Mouse (Mus musculus) embryonic facial prominence, embryonic 10.5 days (tissue): Measurements from ENCODE around the gene Pitpnm3. TPM values are rescaled to one million over a fixed set of nuclear protein-coding genes. Genes with fewer than 3 reads are reported as not detected.

Experiments used
- DNase-seq: peaks from one replicate; pipeline ENCODE4 v3.0.0-alpha.2; 2017; ENCODE audit warnings: low spot score
- H3K27ac ChIP-seq: fragments of 300-500 bp; sonication (generic); replicated peaks from 2 replicates; pipeline ENCODE4 v1.5.1; 2016; ENCODE audit warnings: mild to moderate bottlenecking
- H3K27me3 ChIP-seq: fragments of 300-500 bp; sonication (generic); replicated peaks from 2 replicates; pipeline ENCODE4 v1.6.1; 2016; ENCODE audit warnings: low read depth, mild to moderate bottlenecking; ENCODE audit not compliant: poor library complexity, severe bottlenecking
- H3K36me3 ChIP-seq: fragments of 300-500 bp; sonication (generic); replicated peaks from 2 replicates; pipeline ENCODE4 v1.6.1; 2016; ENCODE audit warnings: mild to moderate bottlenecking, moderate library complexity
- H3K4me1 ChIP-seq: fragments of 300-500 bp; sonication (generic); 2 replicates; pipeline ENCODE4 v1.6.1; 2016
- H3K4me3 ChIP-seq: fragments of 300-500 bp; sonication (generic); 2 replicates; pipeline ENCODE4 v1.5.1; 2016; ENCODE audit warnings: mild to moderate bottlenecking, moderate library complexity
- H3K9me3 ChIP-seq: fragments of 300-500 bp; sonication (generic); 2 replicates; pipeline ENCODE4 v1.6.1; 2016; ENCODE audit warnings: mild to moderate bottlenecking
- WGBS: fragments of 180-500 bp; shearing (Covaris S2); methylation state at CpG from one replicate; pipeline ENCODE4 v1.1.7; 2016; 5-methylcytosine and 5-hydroxymethylcytosine counted together
- polyA plus RNA-seq: library from polyadenylated mRNA; unstranded; fragments of >200 nt; fragmentation: Nextera tagmentation; extraction: Ambion mirVana; gene quantifications from 2 replicates; pipeline ENCODE4 v1.2.1, GENCODE M21; 2016

Pitpnm3 gene
- polyA plus RNA-seq, 1 experiment from 2014 or later = 0.24 TPM

GRCm38 (mm10) chr11:72078647-72079046, 56.9 kb downstream of the Pitpnm3 start:
- DNase-seq = no peak
- H3K27me3 ChIP-seq = no peaks in the 10 kb centered on the region; the same call in 1 of the 2 replicates
- no peaks in the 10 kb centered on the region for H3K9me3 ChIP-seq
- no peaks in the 10 kb centered on the region for H3K36me3 ChIP-seq
- H3K4me1 ChIP-seq = 0 out of 2 replicates have a peak, but pooled peaks cover 5% of the 10 kb centered on the region
- 62% methylated on average over 4 of the region's 4 CpGs for WGBS
- H3K4me3 ChIP-seq = no peak overlapping the region
- H3K27ac ChIP-seq = no peak overlapping the region

GRCm38 (mm10) chr11:72078056-72078455, 57.5 kb downstream of the Pitpnm3 start:
- Histone ChIP-seq H3K27ac (no peak overlapping the region), H3K36me3 (no peaks in the 10 kb centered on the region), H3K9me3 (no peaks in the 10 kb centered on the region), H3K4me3 (no peak overlapping the region), H3K4me1 (0 out of 2 replicates have a peak, but pooled peaks cover 5% of the 10 kb centered on the region), H3K27me3 (peaks cover 3% of the 10 kb centered on the region; the same call in 1 of the 2 replicates)
- 53% methylated on average over 3 of the region's 3 CpGs for WGBS
- no peak for DNase-seq

- Histone ChIP-seq H3K9me3 (no peaks in the 10 kb centered on the region), H3K27me3 (peaks cover 3% of the 10 kb centered on the region; the same call in 1 of the 2 replicates), H3K4me3 (no peak overlapping the region), H3K36me3 (no peaks in the 10 kb centered on the region), H3K27ac (no peak overlapping the region), H3K4me1 (peaks cover 11% of the 10 kb centered on the region)
- DNase-seq = no peak
- 87% methylated on average over 13 of the region's 13 CpGs for WGBS
Observed at GRCm38 (mm10) chr11:72074230-72074629, 61.3 kb downstream of the Pitpnm3 start.

GRCm38 (mm10) chr11:72072331-72072905, 63.2 kb downstream of the Pitpnm3 start:
- no peak overlapping the region for H3K4me3 ChIP-seq
- no peaks in the 10 kb centered on the region for H3K9me3 ChIP-seq
- H3K27ac ChIP-seq = no peak overlapping the region
- H3K27me3 ChIP-seq = peaks cover 3% of the 10 kb centered on the region; the same call in 1 of the 2 replicates
- peaks cover 11% of the 10 kb centered on the region for H3K4me1 ChIP-seq
- no peak for DNase-seq
- no peaks in the 10 kb centered on the region for H3K36me3 ChIP-seq
- 53% methylated on average over 6 of the region's 6 CpGs for WGBS

GRCm38 (mm10) chr11:72070733-72071132, 64.8 kb downstream of the Pitpnm3 start:
- Histone ChIP-seq H3K4me1 (peaks cover 11% of the 10 kb centered on the region), H3K4me3 (no peak overlapping the region), H3K27me3 (peaks cover 3% of the 10 kb centered on the region; the same call in 1 of the 2 replicates), H3K36me3 (no peaks in the 10 kb centered on the region), H3K9me3 (no peaks in the 10 kb centered on the region), H3K27ac (no peak overlapping the region)
- WGBS = 85% methylated on average over 9 of the region's 9 CpGs
- no peak for DNase-seq

GRCm38 (mm10) chr11:72068026-72068425, 67.6 kb downstream of the Pitpnm3 start:
- no peaks in the 10 kb centered on the region for H3K36me3 ChIP-seq

GRCm38 (mm10) chr11:72067326-72067725, 68.3 kb downstream of the Pitpnm3 start:
- Histone ChIP-seq H3K9me3 (peaks cover 15% of the 10 kb centered on the region; the same call in 1 of the 2 replicates), H3K4me3 (no peak overlapping the region), H3K27me3 (0 out of 2 replicates have a peak, but pooled peaks cover 3% of the 10 kb centered on the region), H3K27ac (no peak overlapping the region), H3K4me1 (peaks cover 5% of the 10 kb centered on the region), H3K36me3 (no peaks in the 10 kb centered on the region)
- WGBS = 81% methylated on average over 5 of the region's 5 CpGs
- DNase-seq = no peak

More at GRCm38 (mm10) chr11:72068026-72068425, 67.6 kb downstream of the Pitpnm3 start:
- peaks cover 15% of the 10 kb centered on the region; the same call in 1 of the 2 replicates for H3K9me3 ChIP-seq
- H3K4me3 ChIP-seq = no peak overlapping the region
- H3K27me3 ChIP-seq = 0 out of 2 replicates have a peak, but pooled peaks cover 3% of the 10 kb centered on the region
- WGBS = 75% methylated on average over 7 of the region's 7 CpGs
- no peak overlapping the region for H3K27ac ChIP-seq
- H3K4me1 ChIP-seq = peaks cover 11% of the 10 kb centered on the region
- no peak for DNase-seq

GRCm38 (mm10) chr11:72066330-72066729, 69.2 kb downstream of the Pitpnm3 start:
- Histone ChIP-seq H3K4me1 (no peaks in the 10 kb centered on the region; the same call in 1 of the 2 replicates), H3K27me3 (0 out of 2 replicates have a peak, but pooled peaks cover 3% of the 10 kb centered on the region), H3K36me3 (no peaks in the 10 kb centered on the region), H3K4me3 (no peak overlapping the region), H3K27ac (no peak overlapping the region), H3K9me3 (peaks cover 15% of the 10 kb centered on the region; the same call in 1 of the 2 replicates)
- WGBS = 38% methylated on average over 6 of the region's 6 CpGs
- DNase-seq = peak; percentile 56

GRCm38 (mm10) chr11:72065103-72065502, 70.5 kb downstream of the Pitpnm3 start:
- H3K27ac ChIP-seq = no peak overlapping the region
- H3K4me1 ChIP-seq = no peaks in the 10 kb centered on the region
- H3K36me3 ChIP-seq = no peaks in the 10 kb centered on the region
- peaks cover 15% of the 10 kb centered on the region; the same call in 1 of the 2 replicates for H3K9me3 ChIP-seq
- H3K27me3 ChIP-seq = 0 out of 2 replicates have a peak, but pooled peaks cover 3% of the 10 kb centered on the region
- WGBS = 85% methylated on average over 8 of the region's 8 CpGs
- DNase-seq = no peak
- no peak overlapping the region for H3K4me3 ChIP-seq

- H3K27ac ChIP-seq = no peak overlapping the region
- no peaks in the 10 kb centered on the region for H3K36me3 ChIP-seq
- H3K4me3 ChIP-seq = no peak overlapping the region
- 80% methylated on average over 6 of the region's 6 CpGs for WGBS
- no peaks in the 10 kb centered on the region for H3K4me1 ChIP-seq
- DNase-seq = no peak
- H3K9me3 ChIP-seq = peaks cover 15% of the 10 kb centered on the region; the same call in 1 of the 2 replicates
- H3K27me3 ChIP-seq = 0 out of 2 replicates have a peak, but pooled peaks cover 3% of the 10 kb centered on the region
Observed at GRCm38 (mm10) chr11:72064414-72064813, 71.2 kb downstream of the Pitpnm3 start.

GRCm38 (mm10) chr11:72061093-72061620, 74.4 kb downstream of the Pitpnm3 start:
- Histone ChIP-seq H3K9me3 (peaks cover 15% of the 10 kb centered on the region; the same call in 1 of the 2 replicates), H3K4me1 (peaks cover under 1% of the 10 kb centered on the region; the same call in 1 of the 2 replicates), H3K4me3 (no peak overlapping the region), H3K36me3 (no peaks in the 10 kb centered on the region), H3K27ac (no peak overlapping the region), H3K27me3 (0 out of 2 replicates have a peak, but pooled peaks cover 3% of the 10 kb centered on the region)
- 86% methylated on average over 13 of the region's 13 CpGs for WGBS
- DNase-seq = no peak

- Histone ChIP-seq H3K27me3 (0 out of 2 replicates have a peak, but pooled peaks cover 2% of the 10 kb centered on the region), H3K27ac (no peak overlapping the region), H3K4me1 (peaks cover 8% of the 10 kb centered on the region), H3K36me3 (no peaks in the 10 kb centered on the region), H3K9me3 (peaks cover 15% of the 10 kb centered on the region; the same call in 1 of the 2 replicates), H3K4me3 (no peak overlapping the region)
- DNase-seq = no peak
- 84% methylated on average over 9 of the region's 9 CpGs for WGBS
Observed at GRCm38 (mm10) chr11:72060416-72060815, 75.2 kb downstream of the Pitpnm3 start.
